Mouse (Mus musculus) kidney, postnatal 0 days (tissue): ENCODE data around the gene Lhx6. TPM values are rescaled to one million over a fixed set of nuclear protein-coding genes. Genes with fewer than 3 reads are reported as not detected.

Experiments
- ATAC-seq: fragments of 200-750 bp; cut with Nextera tagmentation; replicated peaks from 2 replicates; pipeline ENCODE4 v1.8.0; 2017; ENCODE audit warnings: low read depth, moderate number of reproducible peaks, moderate TSS enrichment, moderate library complexity; ENCODE audit not compliant: low FRiP score
- DNase-seq: peaks from one replicate; pipeline ENCODE4 v3.0.0-alpha.2; 2016; ENCODE audit warnings: low spot score
- H3K27ac ChIP-seq: fragments of 300-500 bp; sonication (generic); 2 replicates; pipeline ENCODE4 v1.5.1; 2014; ENCODE audit warnings: mild to moderate bottlenecking
- H3K27me3 ChIP-seq: fragments of 300-500 bp; sonication (generic); 2 replicates; pipeline ENCODE4 v1.6.1; 2014; ENCODE audit warnings: low read length, mixed read lengths; ENCODE audit not compliant: insufficient read depth
- H3K36me3 ChIP-seq: fragments of 300-500 bp; sonication (generic); 2 replicates; pipeline ENCODE4 v1.6.1; 2014; ENCODE audit warnings: low read length, mixed read lengths; ENCODE audit not compliant: insufficient read depth
- H3K4me1 ChIP-seq: fragments of 300-500 bp; sonication (generic); replicated peaks from 2 replicates; pipeline ENCODE4 v1.6.1; 2014; ENCODE audit warnings: antibody characterized with exemption, low read length, mixed read lengths; ENCODE audit not compliant: insufficient read depth
- H3K4me2 ChIP-seq: fragments of 300-500 bp; sonication (generic); 2 replicates; pipeline ENCODE4 v1.6.1; 2014; ENCODE audit warnings: mild to moderate bottlenecking, low read length, moderate library complexity, mixed read lengths
- H3K4me3 ChIP-seq: fragments of 300-500 bp; sonication (generic); replicated peaks from 2 replicates; pipeline ENCODE4 v1.5.1; 2014; ENCODE audit warnings: low read depth, low read length
- H3K9ac ChIP-seq: fragments of 300-500 bp; sonication (generic); 2 replicates; pipeline ENCODE4 v1.6.1; 2014; ENCODE audit warnings: low read depth, low read length
- H3K9me3 ChIP-seq: fragments of 300-500 bp; sonication (generic); replicated peaks from 2 replicates; pipeline ENCODE4 v1.6.1; 2016; ENCODE audit warnings: low read length, inconsistent platforms, mixed read lengths
- CTCF ChIP-seq: IDR thresholded peaks from 2 replicates; pipeline ENCODE4 v1.5.1; 2016; ENCODE audit warnings: antibody characterized with exemption, low read depth, mild to moderate bottlenecking, moderate library complexity
- WGBS: fragments of 180-500 bp; shearing (Covaris S2); extraction: QIAGEN DNeasy Blood & Tissue Kit; methylation state at CpG from one replicate; pipeline ENCODE4 v1.1.7; 2014; 5-methylcytosine and 5-hydroxymethylcytosine counted together
- polyA plus RNA-seq: library from polyadenylated mRNA; unstranded; fragments of >200 nt; fragmentation: Nextera tagmentation; extraction: Ambion mirVana; gene quantifications from 2 replicates; pipeline ENCODE4 v1.2.1, GENCODE M21; 2015

Lhx6 gene
- polyA plus RNA-seq, 1 experiment from 2014 or later: 1.7 TPM

DNA sequence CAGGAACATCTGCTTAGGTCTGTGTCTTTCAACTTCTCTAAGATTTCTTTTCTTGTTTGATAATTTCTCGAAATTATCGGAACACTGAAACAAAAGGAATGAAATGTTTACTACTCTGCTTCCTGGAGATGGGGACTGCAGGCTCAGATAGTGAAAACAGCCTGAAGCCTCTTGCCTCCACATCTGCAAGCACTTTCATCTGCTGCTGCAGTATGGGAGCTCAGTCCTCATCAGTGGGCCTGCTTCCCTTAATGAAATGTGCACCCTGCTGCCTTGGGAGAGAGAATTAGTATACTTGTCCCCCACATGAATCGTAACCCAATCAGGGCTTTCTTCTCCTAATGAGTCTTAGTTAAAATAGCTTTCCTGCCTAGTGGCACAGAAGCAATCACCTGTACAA lies 23.8 kb upstream of the Lhx6 start:
- DNase-seq: no peak
- TF ChIP-seq CTCF: no peak
- Histone ChIP-seq H3K4me2 (no peak overlapping the region), H3K36me3 (peaks cover 61% of the 10 kb centered on the region), H3K27ac (no peak overlapping the region), H3K4me1 (no peaks in the 10 kb centered on the region), H3K9me3 (no peaks in the 10 kb centered on the region), H3K9ac (no peak overlapping the region), H3K4me3 (no peak overlapping the region), H3K27me3 (no peaks in the 10 kb centered on the region)
- ATAC-seq: no peak
- WGBS: 85% methylated on average over 3 of the region's 3 CpGs

DNA sequence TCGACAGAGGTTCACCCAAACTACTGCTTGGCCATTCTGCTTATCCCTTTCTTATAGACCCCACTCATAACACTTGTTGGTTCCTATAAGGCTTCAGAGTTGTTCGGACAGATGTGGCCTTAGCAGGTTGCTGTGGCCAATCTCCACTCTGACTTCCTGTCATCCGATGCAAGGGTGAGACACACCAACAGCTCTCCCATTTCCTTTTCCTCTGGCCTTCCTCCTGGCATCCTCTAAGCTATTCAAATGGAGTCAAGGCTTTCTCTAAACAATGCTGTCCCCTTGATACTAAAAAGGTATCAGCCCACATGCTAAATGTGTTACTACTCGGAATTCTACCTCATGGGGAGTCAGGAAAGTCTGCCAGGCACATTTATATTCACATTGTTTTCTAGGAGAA lies 22.8 kb upstream of the Lhx6 start:
- Histone ChIP-seq H3K9ac (0 out of 2 replicates have a peak overlapping the region, but pooled peaks have one; percentile 13), H3K4me1 (no peaks in the 10 kb centered on the region), H3K27ac (no peak overlapping the region), H3K27me3 (no peaks in the 10 kb centered on the region), H3K36me3 (peaks cover 55% of the 10 kb centered on the region), H3K4me3 (no peak overlapping the region), H3K9me3 (no peaks in the 10 kb centered on the region), H3K4me2 (no peak overlapping the region)
- WGBS: 74% methylated on average over 4 of the region's 4 CpGs
- no peak for ATAC-seq
- DNase-seq: no peak
- TF ChIP-seq CTCF: no peak

DNA sequence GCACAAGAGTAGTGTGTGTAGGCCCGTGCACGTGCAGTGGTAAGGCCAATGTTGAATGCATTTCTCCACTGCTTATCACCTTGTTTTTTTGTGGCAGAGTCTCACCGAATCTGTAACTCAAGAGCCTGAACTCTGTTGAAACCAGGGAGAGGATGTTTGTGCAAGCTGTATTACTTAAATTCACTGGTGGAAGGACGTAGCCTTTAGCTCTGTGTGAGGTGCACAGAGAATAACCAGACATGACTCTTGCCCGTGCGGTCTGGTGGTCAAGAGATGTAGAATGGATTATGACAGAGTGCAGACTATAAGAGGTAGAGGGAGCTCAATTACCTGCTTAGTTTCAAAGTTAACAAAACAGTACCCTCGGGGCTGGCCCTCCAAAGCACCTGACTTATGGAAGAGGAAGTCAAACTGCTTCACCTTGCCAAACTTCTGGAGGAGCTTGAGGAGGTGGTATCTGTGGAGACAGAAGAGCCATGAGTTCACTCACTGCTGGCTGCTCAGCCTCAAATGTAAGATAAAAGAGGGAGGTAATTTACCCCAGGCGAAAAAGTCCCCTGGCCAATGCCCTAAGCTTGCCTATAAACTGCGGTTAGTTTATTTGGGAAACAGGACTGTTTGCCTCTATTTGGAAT lies 21.7 kb upstream of the Lhx6 start:
- H3K27ac ChIP-seq: no peak overlapping the region
- DNase-seq (no peak), ATAC-seq (no peak)
- H3K4me3 ChIP-seq: no peak overlapping the region
- peaks cover 60% of the 10 kb centered on the region for H3K36me3 ChIP-seq
- H3K9ac ChIP-seq: no peak overlapping the region
- H3K9me3 ChIP-seq: no peaks in the 10 kb centered on the region
- no peaks in the 10 kb centered on the region for H3K4me1 ChIP-seq
- TF ChIP-seq CTCF: no peak
- H3K27me3 ChIP-seq: no peaks in the 10 kb centered on the region
- H3K4me2 ChIP-seq: no peak overlapping the region
- 93% methylated on average over 9 of the region's 9 CpGs for WGBS

DNA sequence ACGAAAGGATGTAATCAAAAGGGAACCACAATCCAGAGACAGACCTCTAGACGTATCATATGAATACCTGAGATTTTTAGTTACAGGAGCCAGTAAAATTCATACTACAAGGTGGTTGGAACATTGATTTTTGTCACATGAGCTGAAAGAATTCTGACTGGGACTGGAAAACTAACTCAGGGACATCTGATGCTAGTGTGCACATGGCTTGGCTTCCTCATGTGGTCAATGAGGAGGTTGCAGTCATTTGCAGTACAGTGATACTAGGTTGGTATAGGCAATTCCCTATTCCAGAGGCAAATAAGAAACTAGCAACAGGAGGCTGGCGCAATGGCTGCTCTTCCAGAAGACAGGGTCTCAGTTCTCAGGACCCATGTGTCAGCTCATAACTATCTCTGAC lies 7.4 kb upstream of the Lhx6 start:
- H3K36me3 ChIP-seq: peaks cover 10% of the 10 kb centered on the region; the same call in 1 of the 2 replicates
- no peaks in the 10 kb centered on the region for H3K4me1 ChIP-seq

DNA sequence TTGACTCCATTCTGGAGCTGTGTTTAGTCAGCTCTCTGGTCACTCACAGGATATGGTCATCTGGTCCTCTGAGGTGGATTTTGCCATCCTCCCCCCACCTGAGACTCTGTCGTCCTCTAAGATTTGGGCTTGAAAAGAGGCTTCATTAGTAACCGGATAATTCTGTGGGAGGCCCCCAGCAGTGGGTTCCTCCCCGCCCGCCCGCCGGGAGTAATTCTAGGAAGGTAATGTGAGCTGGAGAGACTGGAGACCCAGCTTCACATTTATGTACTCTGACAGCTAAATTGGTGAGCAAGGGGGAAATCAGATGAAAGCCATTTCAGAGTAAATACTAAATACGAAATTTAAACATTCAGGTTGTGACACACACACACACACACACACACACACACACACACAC lies 3.4 kb upstream of the Lhx6 start:
- H3K4me3 ChIP-seq: no peak overlapping the region
- no peaks in the 10 kb centered on the region for H3K36me3 ChIP-seq
- H3K9ac ChIP-seq: no peak overlapping the region
- no peak for ATAC-seq
- peak; percentile 52 for DNase-seq
- 6% methylated on average over 7 of the region's 7 CpGs for WGBS
- H3K27me3 ChIP-seq: peaks cover 42% of the 10 kb centered on the region
- H3K4me2 ChIP-seq: no peak overlapping the region
- no peak for TF ChIP-seq CTCF
- H3K4me1 ChIP-seq: peaks cover 9% of the 10 kb centered on the region; the same call in 1 of the 2 replicates
- no peak overlapping the region for H3K27ac ChIP-seq
- no peaks in the 10 kb centered on the region for H3K9me3 ChIP-seq

More for the DNA sequence above, 7.4 kb upstream of the Lhx6 start:
- H3K27me3 ChIP-seq: peaks cover 6% of the 10 kb centered on the region
- DNase-seq: no peak
- H3K9me3 ChIP-seq: no peaks in the 10 kb centered on the region
- no peak overlapping the region for H3K4me3 ChIP-seq
- 82% methylated on average over 3 of the region's 3 CpGs for WGBS
- no peak overlapping the region for H3K9ac ChIP-seq
- no peak for ATAC-seq
- no peak overlapping the region for H3K4me2 ChIP-seq
- peak; percentile 49; the same call in 1 of the 2 replicates for TF ChIP-seq CTCF
- H3K27ac ChIP-seq: no peak overlapping the region

DNA sequence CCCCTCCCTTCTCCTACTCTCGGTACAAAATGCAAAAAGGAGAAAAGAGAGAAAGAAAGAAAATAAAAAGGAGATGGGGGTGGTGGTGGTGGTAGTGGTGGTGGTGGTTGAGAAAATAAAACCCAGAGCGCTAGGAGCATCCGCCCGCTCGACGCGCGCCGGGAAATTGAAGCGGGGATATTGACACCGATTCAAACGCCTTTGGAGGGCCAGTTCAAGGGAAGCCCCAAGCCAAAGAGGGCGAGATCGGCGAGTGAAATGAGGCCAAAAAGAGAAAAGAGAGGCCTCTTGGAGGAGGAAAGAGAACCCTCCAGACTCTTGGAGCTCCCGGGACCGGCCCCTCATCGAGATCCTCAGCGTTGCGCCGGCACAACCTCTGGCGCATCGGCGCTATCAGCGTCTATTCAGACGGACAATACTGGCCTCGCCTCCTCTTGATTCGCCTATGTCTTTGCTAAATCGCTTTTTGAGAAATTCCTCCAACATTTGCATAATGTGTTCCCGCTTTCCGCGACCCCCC lies 712 bp downstream of the Lhx6 start:
- peak overlapping the region; percentile 46; the same call in 1 of the 2 replicates for H3K9ac ChIP-seq
- H3K4me2 ChIP-seq: peak overlapping the region; percentile 82
- H3K27ac ChIP-seq: no peak overlapping the region
- H3K4me3 ChIP-seq: peak overlapping the region; percentile 47
- ATAC-seq (no peak), DNase-seq (no peak)
- peaks cover 76% of the 10 kb centered on the region for H3K27me3 ChIP-seq
- H3K4me1 ChIP-seq: peaks cover 9% of the 10 kb centered on the region; the same call in 1 of the 2 replicates
- H3K36me3 ChIP-seq: no peaks in the 10 kb centered on the region
- no peak for TF ChIP-seq CTCF
- no peaks in the 10 kb centered on the region for H3K9me3 ChIP-seq
- under 1% methylated on average over 32 of the region's 32 CpGs for WGBS
